Mouse (Mus musculus) bone marrow, adult 2 months (tissue): ENCODE results near the gene Soat2.

ENCODE experiments used
- CTCF ChIP-seq: fragments of 200-500 bp; IDR thresholded peaks from 2 replicates; pipeline ENCODE4 v1.5.1; 2011; ENCODE audit warnings: low read length, control low read depth; ENCODE audit not compliant: control insufficient read depth, insufficient read depth
- POLR2A ChIP-seq: fragments of 200-500 bp; IDR thresholded peaks from 2 replicates; pipeline ENCODE4 v1.6.1; 2011; ENCODE audit warnings: low read depth, mild to moderate bottlenecking, control low read depth, low read length, borderline replicate concordance; ENCODE audit not compliant: control insufficient read depth

- no peak for TF ChIP-seq POLR2A
- TF ChIP-seq CTCF: no peak
Measured at GRCm38 (mm10) chr15:102112181-102112580, 38.1 kb upstream of the Soat2 start.
